Mouse (Mus musculus): ENCODE data around the gene Metrn. TPM values are rescaled to one million over a fixed set of nuclear protein-coding genes. Genes with fewer than 3 reads are reported as not detected.
A peak's percentile ranks its signal among the peaks of the same experiment; 100 is the strongest.

The Metrn gene
- polyA plus RNA-seq, 1 experiment from 2014 or later = 23.8 TPM

- peaks cover 61% of the 10 kb centered on the region for H3K36me3 ChIP-seq
These were observed 12.9 kb downstream of the Metrn start for GRCm38 (mm10) chr17:25783861-25784574.

DNA sequence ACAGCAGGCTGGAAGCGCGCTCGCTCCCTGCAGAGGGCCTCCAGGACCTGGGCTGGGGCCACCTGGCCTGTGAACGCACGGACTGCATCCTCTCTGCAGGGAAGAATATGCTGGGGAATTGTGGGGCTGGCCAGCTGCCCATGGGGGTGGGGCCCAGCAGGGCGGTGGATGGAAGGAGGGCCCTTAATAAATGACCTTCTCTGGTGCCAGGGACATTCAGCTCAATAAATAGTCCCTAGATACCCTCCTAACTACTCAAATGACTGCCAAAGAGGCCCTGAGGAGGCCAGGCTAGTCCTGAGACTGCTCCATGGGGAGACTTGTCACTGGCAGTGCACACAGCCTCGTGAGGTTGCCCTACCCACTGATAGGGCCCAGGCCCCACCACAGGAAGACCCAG lies 13.8 kb downstream of the Metrn start:
- Histone ChIP-seq H3K4me3 (replicated peaks) (no peak overlapping the region), H3K9me3 (replicated peaks) (no peaks in the 10 kb centered on the region), H3K9ac (no peak overlapping the region), H3K4me1 (replicated peaks) (peaks cover 21% of the 10 kb centered on the region), H3K4me2 (no peak overlapping the region), H3K27ac (no peak overlapping the region), H3K36me3 (peaks cover 64% of the 10 kb centered on the region), H3K27me3 (no peaks in the 10 kb centered on the region)
- ATAC-seq (ENCODE audit: low read depth) (no peak), DNase-seq (no peak)
- 79% methylated on average over 7 of the region's 7 CpGs for WGBS (ENCODE audit: insufficient replicate concordance)

More at GRCm38 (mm10) chr17:25783861-25784574, 12.9 kb downstream of the Metrn start:
- WGBS (ENCODE audit: insufficient replicate concordance) = 77% methylated on average over 15 of the region's 15 CpGs
- ATAC-seq (ENCODE audit: low read depth) = no peak
- H3K4me3 ChIP-seq (replicated peaks) = peak overlapping the region; percentile 69
- 0 out of 2 replicates have a peak overlapping the region, but pooled peaks have one; percentile 75 for H3K9ac ChIP-seq
- H3K27me3 ChIP-seq = no peaks in the 10 kb centered on the region
- DNase-seq = no peak
- no peak overlapping the region for H3K27ac ChIP-seq
- peak overlapping the region; percentile 80 for H3K4me2 ChIP-seq
- peaks cover 21% of the 10 kb centered on the region for H3K4me1 ChIP-seq (replicated peaks)
- no peaks in the 10 kb centered on the region for H3K9me3 ChIP-seq (replicated peaks)

DNA sequence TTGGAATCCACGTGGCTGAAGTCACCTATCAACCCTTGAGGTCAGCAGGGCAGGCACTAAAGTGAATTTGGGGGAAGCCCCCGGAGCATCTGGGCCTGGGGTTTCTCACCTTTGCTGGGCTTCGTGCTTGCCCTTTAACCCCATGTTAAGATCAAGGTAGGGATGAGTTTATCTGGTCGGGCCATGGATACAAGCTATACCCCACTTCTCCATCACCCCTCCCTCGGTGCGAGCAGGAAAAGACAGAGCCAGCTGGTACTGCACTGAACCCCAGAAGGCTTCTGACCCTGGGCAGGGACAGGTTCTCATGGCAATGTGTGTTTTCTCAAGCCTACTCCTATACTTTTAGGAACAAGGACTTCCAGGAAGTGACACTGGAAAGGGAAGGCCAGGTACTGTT lies 15.6 kb downstream of the Metrn start:
- no peak overlapping the region for H3K4me2 ChIP-seq
- DNase-seq = no peak
- 77% methylated on average over 6 of the region's 6 CpGs for WGBS (ENCODE audit: insufficient replicate concordance)

DNA sequence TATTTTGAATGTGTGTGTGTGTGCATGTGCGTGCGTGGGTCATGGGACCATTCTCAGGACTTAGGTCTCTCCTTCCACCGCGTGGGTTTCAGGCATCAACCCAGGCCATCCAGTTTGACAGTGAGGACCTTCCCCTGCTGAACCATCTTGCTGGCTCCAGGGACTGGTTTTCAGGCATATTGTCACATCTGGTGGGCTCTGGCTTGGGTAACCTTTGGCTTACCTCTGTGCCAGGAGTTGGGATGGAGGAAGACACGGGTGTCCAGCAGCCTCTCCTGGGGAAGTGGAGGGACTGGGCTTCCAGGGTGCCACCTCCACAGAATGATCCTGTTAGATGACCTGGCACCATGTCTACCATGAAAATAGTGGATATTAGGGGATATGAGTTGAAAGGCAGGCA lies 19.0 kb downstream of the Metrn start:
- Histone ChIP-seq H3K9me3 (replicated peaks) (no peaks in the 10 kb centered on the region), H3K4me1 (replicated peaks) (peaks cover 18% of the 10 kb centered on the region), H3K9ac (no peak overlapping the region), H3K4me2 (no peak overlapping the region), H3K4me3 (replicated peaks) (no peak overlapping the region), H3K27me3 (no peaks in the 10 kb centered on the region), H3K27ac (no peak overlapping the region), H3K36me3 (peaks cover 60% of the 10 kb centered on the region)
- no peak for DNase-seq
- WGBS (ENCODE audit: insufficient replicate concordance) = 87% methylated on average over 5 of the region's 5 CpGs
- ATAC-seq (ENCODE audit: low read depth) = no peak

More for the DNA sequence above, 15.6 kb downstream of the Metrn start:
- H3K9ac ChIP-seq = no peak overlapping the region
- peaks cover 21% of the 10 kb centered on the region for H3K4me1 ChIP-seq (replicated peaks)
- peaks cover 68% of the 10 kb centered on the region for H3K36me3 ChIP-seq
- no peak overlapping the region for H3K27ac ChIP-seq
- no peak overlapping the region for H3K4me3 ChIP-seq (replicated peaks)
- no peaks in the 10 kb centered on the region for H3K27me3 ChIP-seq
- ATAC-seq (ENCODE audit: low read depth) = no peak
- H3K9me3 ChIP-seq (replicated peaks) = no peaks in the 10 kb centered on the region

DNA sequence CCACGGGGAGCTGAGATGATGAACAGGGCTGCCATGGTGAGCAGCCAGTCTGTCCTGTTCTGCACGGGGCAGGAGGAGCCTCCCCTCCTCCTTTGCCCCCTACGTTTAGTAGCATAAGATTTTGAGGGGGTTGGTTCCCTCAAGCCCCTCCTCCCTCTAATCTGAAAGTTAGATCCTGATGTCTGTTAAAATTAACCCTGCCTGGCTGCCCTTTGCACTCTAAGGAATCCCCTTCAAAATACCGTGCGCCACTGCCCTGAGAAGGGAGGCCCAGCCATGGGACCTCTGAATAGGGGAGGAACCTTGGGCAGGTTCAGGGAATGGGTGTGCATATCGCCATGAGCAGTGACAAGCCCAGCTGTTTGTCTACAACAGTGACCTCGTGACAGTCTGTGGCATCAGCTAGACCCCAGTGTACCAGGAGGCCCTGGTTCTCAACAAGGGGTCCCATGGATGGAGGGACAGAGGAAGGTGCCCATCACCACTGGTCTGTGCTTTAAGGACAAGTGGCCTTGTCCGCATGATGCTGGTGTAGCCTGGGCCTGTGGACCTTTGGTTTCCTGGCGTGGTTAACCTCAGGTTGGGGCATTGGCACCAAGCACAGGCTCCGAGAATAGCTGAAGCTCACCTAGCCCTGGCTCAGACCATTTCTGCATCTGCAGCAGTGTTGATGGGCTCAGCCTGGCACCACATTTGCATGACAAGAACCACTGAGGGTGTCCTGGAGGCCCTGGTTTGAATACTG lies 21.4 kb downstream of the Metrn start:
- Histone ChIP-seq H3K9ac (peak overlapping the region; percentile 26; the same call in 1 of the 2 replicates), H3K4me2 (peak overlapping the region; percentile 79; the same call in 1 of the 2 replicates), H3K4me1 (replicated peaks) (peaks cover 18% of the 10 kb centered on the region), H3K4me3 (replicated peaks) (0 out of 2 replicates have a peak overlapping the region, but pooled peaks have one; percentile 73), H3K27me3 (peaks cover 5% of the 10 kb centered on the region; the same call in 1 of the 2 replicates), H3K36me3 (peaks cover 36% of the 10 kb centered on the region), H3K9me3 (replicated peaks) (no peaks in the 10 kb centered on the region), H3K27ac (no peak overlapping the region)
- DNase-seq (no peak), ATAC-seq (ENCODE audit: low read depth) (no peak)
- WGBS (ENCODE audit: insufficient replicate concordance) = 70% methylated on average over 10 of the region's 10 CpGs

- Histone ChIP-seq H3K27me3 (peaks cover 11% of the 10 kb centered on the region), H3K36me3 (peaks cover 19% of the 10 kb centered on the region), H3K4me2 (peak within 1 kb of the TSS; percentile 79), H3K4me1 (replicated peaks) (peaks cover 18% of the 10 kb centered on the region), H3K4me3 (replicated peaks) (peak within 1 kb of the TSS; percentile 73), H3K9ac (peak within 1 kb of the TSS; percentile 82), H3K27ac (no peak within 1 kb of the TSS), H3K9me3 (replicated peaks) (no peaks in the 10 kb centered on the region)
- DNase-seq (peak; percentile 94), ATAC-seq (ENCODE audit: low read depth) (peak; percentile 82)
- WGBS (ENCODE audit: insufficient replicate concordance) = under 1% methylated on average over 37 of the region's 37 CpGs
These were observed 23.3 kb downstream of the Metrn start, which contains the start of gene Narfl for GRCm38 (mm10) chr17:25773549-25774120. Gene Narfl (plus strand): TSS chr17:25773776.

GRCm38 (mm10) chr17:25769331-25769730 lies 27.6 kb downstream of the Metrn start:
- H3K4me2 ChIP-seq = no peak overlapping the region
- H3K4me1 ChIP-seq (replicated peaks) = peaks cover 3% of the 10 kb centered on the region
- no peak overlapping the region for H3K9ac ChIP-seq
- ATAC-seq (ENCODE audit: low read depth) (no peak), DNase-seq (no peak)
- H3K4me3 ChIP-seq (replicated peaks) = no peak overlapping the region
- H3K9me3 ChIP-seq (replicated peaks) = no peaks in the 10 kb centered on the region
- 51% methylated on average over 9 of the region's 9 CpGs for WGBS (ENCODE audit: insufficient replicate concordance)
- no peaks in the 10 kb centered on the region for H3K36me3 ChIP-seq
- peaks cover 27% of the 10 kb centered on the region for H3K27me3 ChIP-seq
- no peak overlapping the region for H3K27ac ChIP-seq

DNA sequence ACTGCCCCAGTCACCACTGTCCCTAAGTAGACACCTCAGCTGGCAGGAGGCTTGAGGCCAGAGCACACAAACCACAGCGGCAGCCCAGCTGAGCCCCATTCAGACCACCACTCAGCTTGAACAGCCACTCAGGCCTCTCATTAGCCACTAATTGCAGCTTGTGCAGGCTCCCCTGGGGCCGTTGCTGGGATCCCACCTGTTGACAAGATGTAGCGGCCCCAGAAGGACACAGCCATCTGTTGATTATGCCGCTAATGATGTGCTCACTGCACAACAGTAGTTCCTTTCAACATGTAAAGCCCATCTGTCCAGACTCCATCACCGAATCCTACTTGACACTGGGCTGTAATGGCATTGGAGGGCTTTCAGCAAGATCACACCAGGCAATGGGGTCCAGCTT lies 31.1 kb downstream of the Metrn start:
- no peak for DNase-seq
- H3K27ac ChIP-seq = no peak overlapping the region
- ATAC-seq (ENCODE audit: low read depth) = no peak
- 61% methylated on average over 5 of the region's 5 CpGs for WGBS (ENCODE audit: insufficient replicate concordance)
- no peaks in the 10 kb centered on the region for H3K4me1 ChIP-seq (replicated peaks)
- H3K9me3 ChIP-seq (replicated peaks) = no peaks in the 10 kb centered on the region
- no peak overlapping the region for H3K9ac ChIP-seq
- H3K4me3 ChIP-seq (replicated peaks) = no peak overlapping the region
- no peak overlapping the region for H3K4me2 ChIP-seq
- H3K36me3 ChIP-seq = no peaks in the 10 kb centered on the region
- peaks cover 22% of the 10 kb centered on the region for H3K27me3 ChIP-seq

DNA sequence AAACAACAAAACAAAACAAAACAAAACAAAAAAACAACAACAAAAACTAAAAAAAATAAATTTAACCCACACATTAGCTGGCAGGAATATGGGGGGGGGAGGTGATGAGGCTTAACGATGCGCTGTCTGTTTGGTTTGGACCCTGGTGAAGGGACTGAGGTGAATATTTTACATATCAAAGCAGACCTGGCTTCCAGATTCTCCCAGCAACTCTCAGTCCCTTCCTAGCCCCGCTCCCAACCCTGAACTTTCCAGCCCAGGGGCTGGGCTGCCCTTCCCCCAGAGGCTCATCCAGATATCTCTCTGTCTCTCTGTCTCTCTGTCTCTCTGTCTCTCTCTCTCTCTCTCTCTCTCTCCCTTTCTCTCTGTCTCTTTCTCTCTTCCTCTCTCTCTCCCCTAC lies 34.3 kb downstream of the Metrn start:
- Histone ChIP-seq H3K27me3 (peaks cover 8% of the 10 kb centered on the region; the same call in 1 of the 2 replicates), H3K36me3 (no peaks in the 10 kb centered on the region), H3K9me3 (replicated peaks) (no peaks in the 10 kb centered on the region), H3K27ac (no peak overlapping the region), H3K4me1 (replicated peaks) (no peaks in the 10 kb centered on the region), H3K4me2 (no peak overlapping the region), H3K4me3 (replicated peaks) (no peak overlapping the region), H3K9ac (no peak overlapping the region)
- ATAC-seq (ENCODE audit: low read depth) (no peak), DNase-seq (no peak)
- WGBS (ENCODE audit: insufficient replicate concordance) = 23% methylated on average over 3 of the region's 3 CpGs

DNA sequence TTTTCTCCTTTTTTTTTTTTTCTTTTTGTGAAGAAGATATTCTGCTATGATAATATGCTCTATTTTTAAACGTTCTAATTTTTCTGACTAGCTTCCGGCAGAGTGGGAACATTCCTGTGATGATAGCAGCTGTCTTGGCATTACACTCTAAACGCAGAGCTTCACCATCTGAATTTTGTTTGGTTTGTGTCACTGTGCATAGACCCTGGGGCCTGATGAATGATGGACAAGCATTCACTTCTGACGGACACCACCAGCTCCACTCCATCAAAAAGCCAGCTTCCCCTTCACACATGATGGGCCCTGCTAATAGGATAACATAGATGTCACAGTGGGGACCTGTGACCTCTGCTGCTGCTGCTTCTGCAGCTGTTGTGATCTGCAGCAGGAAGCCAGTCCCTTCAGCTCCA lies 35.4 kb downstream of the Metrn start:
- Histone ChIP-seq H3K27me3 (peaks cover 6% of the 10 kb centered on the region; the same call in 1 of the 2 replicates), H3K27ac (no peak overlapping the region), H3K36me3 (no peaks in the 10 kb centered on the region), H3K4me3 (replicated peaks) (no peak overlapping the region), H3K9me3 (replicated peaks) (no peaks in the 10 kb centered on the region), H3K4me2 (no peak overlapping the region), H3K4me1 (replicated peaks) (no peaks in the 10 kb centered on the region), H3K9ac (no peak overlapping the region)
- DNase-seq (no peak), ATAC-seq (ENCODE audit: low read depth) (no peak)
- WGBS (ENCODE audit: insufficient replicate concordance) = 43% methylated on average over 4 of the region's 4 CpGs

- DNase-seq (no peak), ATAC-seq (ENCODE audit: low read depth) (no peak)
- Histone ChIP-seq H3K27ac (no peak overlapping the region), H3K4me2 (no peak overlapping the region), H3K36me3 (no peaks in the 10 kb centered on the region), H3K27me3 (no peaks in the 10 kb centered on the region), H3K9me3 (replicated peaks) (no peaks in the 10 kb centered on the region), H3K4me3 (replicated peaks) (no peak overlapping the region), H3K4me1 (replicated peaks) (no peaks in the 10 kb centered on the region), H3K9ac (no peak overlapping the region)
- 51% methylated on average over 8 of the region's 8 CpGs for WGBS (ENCODE audit: insufficient replicate concordance)
These were observed 36.8 kb downstream of the Metrn start for GRCm38 (mm10) chr17:25760148-25760547.

All from liver, embryonic 13.5 days (tissue).